Mouse (Mus musculus) embryonic facial prominence, embryonic 14.5 days (tissue): Measurements from ENCODE around the gene Ifngr2. TPM values are rescaled to one million over a fixed set of nuclear protein-coding genes. Genes with fewer than 3 reads are reported as not detected.
A peak's percentile ranks its signal among the peaks of the same experiment; 100 is the strongest.

Experiments
- ATAC-seq: fragments of 200-750 bp; cut with Nextera tagmentation; 2 replicates; pipeline ENCODE4 v1.8.0; 2017; ENCODE audit warnings: low read depth, moderate number of reproducible peaks, moderate TSS enrichment
- DNase-seq: peaks from one replicate; pipeline ENCODE4 v3.0.0-alpha.2; 2015; ENCODE audit warnings: low spot score
- H3K27ac ChIP-seq: fragments of 300-500 bp; sonication (generic); replicated peaks from 2 replicates; pipeline ENCODE4 v1.5.1; 2014; ENCODE audit warnings: low read depth, mild to moderate bottlenecking, low read length, moderate library complexity
- H3K27me3 ChIP-seq: fragments of 300-500 bp; sonication (generic); replicated peaks from 2 replicates; pipeline ENCODE4 v1.6.1; 2014; ENCODE audit warnings: low read length; ENCODE audit not compliant: control insufficient read depth, insufficient read depth
- H3K36me3 ChIP-seq: fragments of 300-500 bp; sonication (generic); 2 replicates; pipeline ENCODE4 v1.6.1; 2014; ENCODE audit warnings: low read length, mixed read lengths; ENCODE audit not compliant: control insufficient read depth, insufficient read depth
- H3K4me1 ChIP-seq: fragments of 300-500 bp; sonication (generic); 2 replicates; pipeline ENCODE4 v1.6.1; 2014; ENCODE audit warnings: antibody characterized with exemption, low read length; ENCODE audit not compliant: control insufficient read depth, insufficient read depth
- H3K4me2 ChIP-seq: fragments of 300-500 bp; sonication (generic); 2 replicates; pipeline ENCODE4 v1.6.1; 2014; ENCODE audit warnings: low read depth, mild to moderate bottlenecking, low read length, moderate library complexity, mixed read lengths
- H3K4me3 ChIP-seq: fragments of 300-500 bp; sonication (generic); 2 replicates; pipeline ENCODE4 v1.5.1; 2014; ENCODE audit warnings: low read depth, mild to moderate bottlenecking, low read length
- H3K9ac ChIP-seq: fragments of 300-500 bp; sonication (generic); 2 replicates; pipeline ENCODE4 v1.6.1; 2014; ENCODE audit warnings: low read depth, mild to moderate bottlenecking, low read length, moderate library complexity, mixed read lengths
- H3K9me3 ChIP-seq: fragments of 300-500 bp; sonication (generic); 2 replicates; pipeline ENCODE4 v1.6.1; 2016; ENCODE audit warnings: low read length; ENCODE audit not compliant: control insufficient read depth
- WGBS: fragments of 180-500 bp; shearing (Covaris S2); extraction: QIAGEN DNeasy Blood & Tissue Kit; methylation state at CpG from one replicate; pipeline ENCODE4 v1.1.7; 2014; 5-methylcytosine and 5-hydroxymethylcytosine counted together
- polyA plus RNA-seq: library from polyadenylated mRNA; unstranded; fragments of >200 nt; fragmentation: Nextera tagmentation; extraction: Ambion mirVana; gene quantifications from 2 replicates; pipeline ENCODE4 v1.2.1, GENCODE M21; 2014

Ifngr2 gene
- polyA plus RNA-seq, 1 experiment from 2014 or later: 51.0 TPM

- ATAC-seq (no peak), DNase-seq (peak; percentile 17)
- WGBS: 61% methylated on average over 2 of the region's 2 CpGs
These were observed 35.4 kb downstream of the Ifngr2 start for GRCm38 (mm10) chr16:91582307-91582706.

GRCm38 (mm10) chr16:91585617-91586016 lies 38.7 kb downstream of the Ifngr2 start:
- Histone ChIP-seq H3K4me3 (no peak overlapping the region), H3K27ac (no peak overlapping the region), H3K4me2 (no peak overlapping the region), H3K36me3 (peaks cover 10% of the 10 kb centered on the region; the same call in 1 of the 2 replicates), H3K27me3 (no peaks in the 10 kb centered on the region), H3K4me1 (0 out of 2 replicates have a peak, but pooled peaks cover 3% of the 10 kb centered on the region), H3K9ac (no peak overlapping the region), H3K9me3 (no peaks in the 10 kb centered on the region)
- DNase-seq (no peak), ATAC-seq (no peak)
- 90% methylated on average over 5 of the region's 5 CpGs for WGBS

More at GRCm38 (mm10) chr16:91582307-91582706, 35.4 kb downstream of the Ifngr2 start:
- no peak overlapping the region for H3K4me2 ChIP-seq
- H3K27me3 ChIP-seq: no peaks in the 10 kb centered on the region
- no peak overlapping the region for H3K27ac ChIP-seq
- H3K9ac ChIP-seq: no peak overlapping the region
- no peaks in the 10 kb centered on the region for H3K4me1 ChIP-seq
- no peak overlapping the region for H3K4me3 ChIP-seq
- H3K9me3 ChIP-seq: no peaks in the 10 kb centered on the region
- peaks cover 15% of the 10 kb centered on the region for H3K36me3 ChIP-seq

GRCm38 (mm10) chr16:91586244-91586643 lies 39.4 kb downstream of the Ifngr2 start:
- no peak for DNase-seq
- ATAC-seq: no peak
- 87% methylated on average over 6 of the region's 6 CpGs for WGBS
- Histone ChIP-seq H3K27me3 (no peaks in the 10 kb centered on the region), H3K27ac (no peak overlapping the region), H3K9ac (no peak overlapping the region), H3K36me3 (peaks cover 5% of the 10 kb centered on the region; the same call in 1 of the 2 replicates), H3K4me3 (no peak overlapping the region), H3K4me2 (no peak overlapping the region), H3K9me3 (no peaks in the 10 kb centered on the region), H3K4me1 (0 out of 2 replicates have a peak, but pooled peaks cover 3% of the 10 kb centered on the region)

GRCm38 (mm10) chr16:91587730-91588453 lies 41.0 kb downstream of the Ifngr2 start:
- ATAC-seq (no peak), DNase-seq (no peak)
- no peaks in the 10 kb centered on the region for H3K9me3 ChIP-seq
- no peaks in the 10 kb centered on the region for H3K27me3 ChIP-seq
- H3K27ac ChIP-seq: no peak overlapping the region
- WGBS: 61% methylated on average over 6 of the region's 6 CpGs
- 0 out of 2 replicates have a peak, but pooled peaks cover 3% of the 10 kb centered on the region for H3K4me1 ChIP-seq
- H3K9ac ChIP-seq: no peak overlapping the region
- no peak overlapping the region for H3K4me3 ChIP-seq
- no peak overlapping the region for H3K4me2 ChIP-seq
- H3K36me3 ChIP-seq: peaks cover 8% of the 10 kb centered on the region; the same call in 1 of the 2 replicates

- H3K4me2 ChIP-seq: no peak overlapping the region
These were observed 41.8 kb downstream of the Ifngr2 start for GRCm38 (mm10) chr16:91588703-91589102.

GRCm38 (mm10) chr16:91592162-91592561 lies 45.3 kb downstream of the Ifngr2 start:
- 59% methylated on average over 8 of the region's 8 CpGs for WGBS
- peaks cover 9% of the 10 kb centered on the region; the same call in 1 of the 2 replicates for H3K4me1 ChIP-seq
- no peak for ATAC-seq

More at GRCm38 (mm10) chr16:91588703-91589102, 41.8 kb downstream of the Ifngr2 start:
- Histone ChIP-seq H3K27ac (no peak overlapping the region), H3K9ac (no peak overlapping the region), H3K9me3 (no peaks in the 10 kb centered on the region), H3K36me3 (peaks cover 8% of the 10 kb centered on the region; the same call in 1 of the 2 replicates), H3K4me1 (0 out of 2 replicates have a peak, but pooled peaks cover 3% of the 10 kb centered on the region), H3K4me3 (no peak overlapping the region), H3K27me3 (no peaks in the 10 kb centered on the region)
- ATAC-seq (no peak), DNase-seq (no peak)
- 81% methylated on average over 3 of the region's 3 CpGs for WGBS

GRCm38 (mm10) chr16:91593262-91593661 lies 46.4 kb downstream of the Ifngr2 start:
- Histone ChIP-seq H3K4me3 (no peak overlapping the region), H3K9me3 (no peaks in the 10 kb centered on the region), H3K27ac (no peak overlapping the region), H3K27me3 (no peaks in the 10 kb centered on the region), H3K36me3 (peaks cover 3% of the 10 kb centered on the region; the same call in 1 of the 2 replicates), H3K9ac (no peak overlapping the region), H3K4me1 (peaks cover 6% of the 10 kb centered on the region; the same call in 1 of the 2 replicates), H3K4me2 (no peak overlapping the region)
- DNase-seq (no peak), ATAC-seq (no peak)
- 61% methylated on average over 3 of the region's 3 CpGs for WGBS

More at GRCm38 (mm10) chr16:91592162-91592561, 45.3 kb downstream of the Ifngr2 start:
- peaks cover 3% of the 10 kb centered on the region; the same call in 1 of the 2 replicates for H3K36me3 ChIP-seq
- no peak overlapping the region for H3K9ac ChIP-seq
- no peak overlapping the region for H3K4me3 ChIP-seq
- no peak for DNase-seq
- H3K27ac ChIP-seq: no peak overlapping the region
- H3K4me2 ChIP-seq: no peak overlapping the region
- no peaks in the 10 kb centered on the region for H3K9me3 ChIP-seq
- no peaks in the 10 kb centered on the region for H3K27me3 ChIP-seq

- ATAC-seq: no peak
These were observed 48.2 kb downstream of the Ifngr2 start for GRCm38 (mm10) chr16:91595076-91595475.

More at GRCm38 (mm10) chr16:91595076-91595475, 48.2 kb downstream of the Ifngr2 start:
- DNase-seq: no peak
- Histone ChIP-seq H3K4me3 (no peak overlapping the region), H3K9ac (0 out of 2 replicates have a peak overlapping the region, but pooled peaks have one; percentile 5), H3K36me3 (peaks cover 3% of the 10 kb centered on the region; the same call in 1 of the 2 replicates), H3K27ac (no peak overlapping the region), H3K27me3 (no peaks in the 10 kb centered on the region), H3K4me2 (no peak overlapping the region), H3K9me3 (no peaks in the 10 kb centered on the region), H3K4me1 (peaks cover 6% of the 10 kb centered on the region; the same call in 1 of the 2 replicates)
- WGBS: 78% methylated on average over 6 of the region's 6 CpGs
